Mouse (Mus musculus): ENCODE data around the gene Taldo1.

Taldo1 gene

GRCm38 (mm10) chr7:141391625-141392551, at the start of gene Taldo1:
Taldo1 (plus strand) TSS chr7:141392199.
- peak; percentile 94 to 95 for DNase-seq

- no peak for DNase-seq
These were observed 48.8 kb upstream of the Taldo1 start for GRCm38 (mm10) chr7:141343230-141343629.

- DNase-seq = no peak
These were observed 48.3 kb upstream of the Taldo1 start for GRCm38 (mm10) chr7:141343696-141344095.

GRCm38 (mm10) chr7:141344787-141345186, 47.2 kb upstream of the Taldo1 start:
- no peak for DNase-seq

- no peak for DNase-seq
These were observed 40.9 kb upstream of the Taldo1 start for GRCm38 (mm10) chr7:141351061-141351460.

GRCm38 (mm10) chr7:141355051-141355450, 36.9 kb upstream of the Taldo1 start:
- no peak for DNase-seq

- DNase-seq = no peak
These were observed 36.2 kb upstream of the Taldo1 start for GRCm38 (mm10) chr7:141355626-141356326.

- no peak for DNase-seq
These were observed 35.0 kb upstream of the Taldo1 start for GRCm38 (mm10) chr7:141356971-141357370.

- no peak for DNase-seq
These were observed 30.5 kb upstream of the Taldo1 start for GRCm38 (mm10) chr7:141361510-141361909.

GRCm38 (mm10) chr7:141363106-141363751, 28.8 kb upstream of the Taldo1 start:
- peak in 1 of 2 experiments; percentile 43 for DNase-seq

- DNase-seq = no peak
These were observed 28.3 kb upstream of the Taldo1 start for GRCm38 (mm10) chr7:141363752-141364125.

GRCm38 (mm10) chr7:141364349-141365048, 27.5 kb upstream of the Taldo1 start:
- no peak for DNase-seq

GRCm38 (mm10) chr7:141365049-141365445, 27.0 kb upstream of the Taldo1 start:
- DNase-seq = no peak

GRCm38 (mm10) chr7:141367358-141367757, 24.6 kb upstream of the Taldo1 start:
- DNase-seq = no peak

GRCm38 (mm10) chr7:141369918-141370317, 22.1 kb upstream of the Taldo1 start:
- DNase-seq = no peak

GRCm38 (mm10) chr7:141371942-141372595, 19.9 kb upstream of the Taldo1 start:
- DNase-seq = no peak

GRCm38 (mm10) chr7:141373611-141374010, 18.4 kb upstream of the Taldo1 start:
- DNase-seq = no peak

GRCm38 (mm10) chr7:141374399-141374798, 17.6 kb upstream of the Taldo1 start:
- no peak for DNase-seq

GRCm38 (mm10) chr7:141379584-141379983, 12.4 kb upstream of the Taldo1 start:
- DNase-seq = no peak

GRCm38 (mm10) chr7:141381068-141381835, 10.7 kb upstream of the Taldo1 start:
- no peak for DNase-seq

GRCm38 (mm10) chr7:141387807-141388486, 4.1 kb upstream of the Taldo1 start:
- no peak for DNase-seq
